Mouse (Mus musculus) embryonic fibroblast, embryonic 13.5 days (primary cell): ENCODE measurements around the gene Gm12185.
"Not testable (repeated sequence)": the region's sequence is repeated elsewhere in the genome, so short reads cannot be mapped to it uniquely, and the experiment has no call there.

Experiments used
- CTCF ChIP-seq: IDR thresholded peaks from 2 replicates; pipeline ENCODE4 v1.5.1; 2011; ENCODE audit warnings: mild to moderate bottlenecking, control low read depth, low read length, moderate library complexity, borderline replicate concordance; ENCODE audit not compliant: insufficient read depth
- POLR2A ChIP-seq: IDR thresholded peaks from 2 replicates; pipeline ENCODE4 v1.6.1; 2011; ENCODE audit warnings: low read depth, mild to moderate bottlenecking, control low read depth, low read length, moderate library complexity

- TF ChIP-seq CTCF, POLR2A: not testable (repeated sequence)
Observed at GRCm38 (mm10) chr11:48991740-48992520, at the start of gene Gm12185.
